Mouse (Mus musculus) 416B (cell line): Measurements from ENCODE around the gene Mettl2.
A peak's percentile ranks its signal among the peaks of the same experiment; 100 is the strongest.
"Not testable (repeated sequence)": the region's sequence is repeated elsewhere in the genome, so short reads cannot be mapped to it uniquely, and the experiment has no call there.

Experiments used
- DNase-seq: peaks from one replicate; pipeline ENCODE4 v3.0.0; 2011; ENCODE audit warnings: low read depth

Gene Mettl2

GRCm38 (mm10) chr11:105125735-105126519, at the start of gene Mettl2:
TSS of gene Mettl2 (plus strand) at chr11:105126425.
- DNase-seq, result peak; percentile 91

- not testable (repeated sequence) for DNase-seq
Observed at GRCm38 (mm10) chr11:105112448-105112847, 13.8 kb upstream of the Mettl2 start.

GRCm38 (mm10) chr11:105117814-105118213, 8.4 kb upstream of the Mettl2 start:
- DNase-seq, result no peak

GRCm38 (mm10) chr11:105120551-105121061, 5.6 kb upstream of the Mettl2 start:
- DNase-seq, result peak; percentile 17

- DNase-seq, result peak; percentile 24
Observed at GRCm38 (mm10) chr11:105121792-105122191, 4.4 kb upstream of the Mettl2 start.

GRCm38 (mm10) chr11:105123986-105124385, 2.2 kb upstream of the Mettl2 start:
- DNase-seq, result peak; percentile 75

- DNase-seq, result no peak
Observed at GRCm38 (mm10) chr11:105126520-105127029, 350 bp downstream of the Mettl2 start.

GRCm38 (mm10) chr11:105135692-105136091, 9.5 kb downstream of the Mettl2 start:
- DNase-seq, result no peak

GRCm38 (mm10) chr11:105137255-105137654, 11.0 kb downstream of the Mettl2 start:
- DNase-seq, result not testable (repeated sequence)

- DNase-seq, result not testable (repeated sequence)
Observed at GRCm38 (mm10) chr11:105140512-105140911, 14.3 kb downstream of the Mettl2 start.

- no peak for DNase-seq
Observed at GRCm38 (mm10) chr11:105141115-105141514, 14.9 kb downstream of the Mettl2 start.

- DNase-seq, result no peak
Observed at GRCm38 (mm10) chr11:105143564-105143963, 17.3 kb downstream of the Mettl2 start.

GRCm38 (mm10) chr11:105144084-105144483, 17.9 kb downstream of the Mettl2 start:
- no peak for DNase-seq

GRCm38 (mm10) chr11:105144508-105145210, 18.4 kb downstream of the Mettl2 start:
- DNase-seq, result no peak

- DNase-seq, result no peak
Observed at GRCm38 (mm10) chr11:105145211-105145610, 19.0 kb downstream of the Mettl2 start.

- DNase-seq, result no peak
Observed at GRCm38 (mm10) chr11:105146593-105146992, 20.4 kb downstream of the Mettl2 start, which contains the start of gene Gm10842. TSS of gene Gm10842 (plus strand) at chr11:105146893.

- no peak for DNase-seq
Observed at GRCm38 (mm10) chr11:105149353-105149752, 23.1 kb downstream of the Mettl2 start.

- peak; percentile 23 for DNase-seq
Observed at GRCm38 (mm10) chr11:105149766-105150165, 23.5 kb downstream of the Mettl2 start.

- DNase-seq, result no peak
Observed at GRCm38 (mm10) chr11:105150691-105151090, 24.5 kb downstream of the Mettl2 start.

- no peak for DNase-seq
Observed at GRCm38 (mm10) chr11:105151226-105152016, 25.2 kb downstream of the Mettl2 start.

GRCm38 (mm10) chr11:105152017-105152300, 25.7 kb downstream of the Mettl2 start:
- no peak for DNase-seq

- peak; percentile 12 for DNase-seq
Observed at GRCm38 (mm10) chr11:105152357-105152899, 26.2 kb downstream of the Mettl2 start.
